Mouse (Mus musculus) forebrain, embryonic 12.5 days (tissue): ENCODE measurements around the gene Cog1. TPM values are rescaled to one million over a fixed set of nuclear protein-coding genes. Genes with fewer than 3 reads are reported as not detected.

Source experiments
- ATAC-seq: fragments of 200-750 bp; cut with Nextera tagmentation; 2 replicates; pipeline ENCODE4 v1.8.0; 2017; ENCODE audit warnings: moderate TSS enrichment; ENCODE audit not compliant: low FRiP score
- H3K27ac ChIP-seq: fragments of 300-500 bp; sonication (generic); 2 replicates; pipeline ENCODE4 v1.5.1; 2016; ENCODE audit warnings: mild to moderate bottlenecking
- H3K27me3 ChIP-seq: fragments of 300-500 bp; sonication (generic); 2 replicates; pipeline ENCODE4 v1.6.1; 2016; ENCODE audit warnings: mild to moderate bottlenecking
- H3K36me3 ChIP-seq: fragments of 300-500 bp; sonication (generic); replicated peaks from 2 replicates; pipeline ENCODE4 v1.6.1; 2016; ENCODE audit warnings: mild to moderate bottlenecking
- H3K4me1 ChIP-seq: fragments of 300-500 bp; sonication (generic); 2 replicates; pipeline ENCODE4 v1.6.1; 2016
- H3K4me2 ChIP-seq: fragments of 300-500 bp; sonication (generic); 2 replicates; pipeline ENCODE4 v1.6.1; 2016; ENCODE audit warnings: mild to moderate bottlenecking, moderate library complexity
- H3K4me3 ChIP-seq: fragments of 300-500 bp; sonication (generic); replicated peaks from 2 replicates; pipeline ENCODE4 v1.5.1; 2016; ENCODE audit warnings: mild to moderate bottlenecking
- H3K9ac ChIP-seq: fragments of 300-500 bp; sonication (generic); 2 replicates; pipeline ENCODE4 v1.6.1; 2016; ENCODE audit warnings: mild to moderate bottlenecking
- H3K9me3 ChIP-seq: fragments of 300-500 bp; sonication (generic); 2 replicates; pipeline ENCODE4 v1.6.1; 2016
- WGBS: fragments of 180-500 bp; shearing (Covaris S2); methylation state at CpG from one replicate; pipeline ENCODE4 v1.1.7; 2016; 5-methylcytosine and 5-hydroxymethylcytosine counted together
- polyA plus RNA-seq: library from polyadenylated mRNA; unstranded; fragments of >200 nt; fragmentation: Nextera tagmentation; extraction: Ambion mirVana; gene quantifications from 2 replicates; pipeline ENCODE4 v1.2.1, GENCODE M21; 2016

Cog1 gene
- 35.3 and 38.3 TPM in 2 replicates for polyA plus RNA-seq

DNA sequence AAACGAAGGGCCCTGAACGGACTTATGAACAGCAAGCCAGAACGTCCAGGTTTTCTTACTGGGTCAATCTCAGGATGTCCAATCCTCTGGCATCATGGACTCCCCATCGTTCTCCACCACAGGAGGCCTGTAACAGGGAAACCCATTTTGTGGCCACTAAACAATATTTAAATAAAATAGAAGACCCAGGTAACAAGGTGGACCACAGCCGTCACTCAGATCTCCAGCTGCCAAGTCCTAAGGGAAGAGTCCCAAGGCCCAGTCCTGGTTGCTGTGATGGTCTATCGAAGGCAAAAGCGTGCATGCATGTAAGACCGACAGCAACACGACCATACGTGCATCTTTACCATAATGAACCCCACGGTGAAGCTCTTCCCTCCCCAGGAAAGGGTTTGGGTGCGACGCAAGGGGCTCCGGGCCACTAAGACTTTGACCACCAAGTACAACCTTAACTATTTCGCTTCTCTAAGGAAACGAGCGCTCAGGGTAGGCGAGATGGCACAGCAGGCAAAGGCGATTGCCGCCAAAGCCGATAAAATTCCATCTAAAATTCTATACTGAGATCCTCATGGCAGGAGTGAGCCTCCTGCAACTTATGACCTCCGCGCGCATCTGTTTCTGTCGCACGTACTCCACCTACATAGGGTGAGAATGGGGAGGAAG lies at the start of gene Cog1:
Gene Cog1 (plus strand): TSS at position 480 of the 663 bp plus-strand sequence.
- Histone ChIP-seq H3K9me3 (no peaks in the 10 kb centered on the region), H3K27me3 (peaks cover 8% of the 10 kb centered on the region; the same call in 1 of the 2 replicates), H3K27ac (peak within 1 kb of the TSS; percentile 91), H3K4me3 (peak within 1 kb of the TSS; percentile 80), H3K4me2 (peak within 1 kb of the TSS; percentile 73), H3K36me3 (peaks cover 22% of the 10 kb centered on the region), H3K4me1 (peaks cover 29% of the 10 kb centered on the region), H3K9ac (peak within 1 kb of the TSS; percentile 89)
- ATAC-seq: no peak
- 43% methylated on average over 26 of the region's 26 CpGs for WGBS

DNA sequence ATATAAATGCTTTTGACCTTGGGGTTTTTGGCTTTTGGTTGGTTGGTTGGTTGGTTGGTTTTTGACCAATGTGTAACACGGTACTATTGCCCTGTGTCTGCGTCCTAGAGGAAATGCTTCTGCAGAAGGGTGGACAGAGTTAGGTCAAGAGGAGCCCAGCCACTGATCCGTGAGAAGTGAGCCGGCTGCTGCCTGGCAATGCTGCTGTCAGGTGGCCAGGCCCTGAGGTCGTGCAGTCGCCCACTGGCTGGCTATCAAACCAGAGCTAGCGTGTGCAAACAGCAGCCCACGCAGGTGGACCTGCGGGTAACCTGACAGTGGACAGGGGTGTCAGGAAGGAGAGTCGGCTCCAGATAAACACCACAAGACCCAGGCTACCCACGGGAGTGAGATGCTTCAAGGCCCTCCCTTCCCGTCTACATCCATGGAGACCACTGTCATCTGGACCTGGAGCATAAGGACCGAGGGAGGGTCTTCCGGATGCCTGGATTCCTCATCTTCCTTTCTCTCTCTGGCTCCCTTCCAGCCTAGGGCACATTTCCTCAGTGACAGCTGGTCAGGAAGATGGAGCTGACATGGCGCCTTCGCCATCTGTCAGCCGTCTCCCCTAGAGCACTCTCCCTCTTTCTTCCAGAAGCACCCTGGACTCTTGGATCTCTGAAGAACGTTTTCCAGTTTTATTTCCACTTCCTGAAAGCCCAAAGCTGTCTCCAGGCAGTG lies 48.3 kb upstream of the Cog1 start:
- Histone ChIP-seq H3K9me3 (no peaks in the 10 kb centered on the region), H3K27ac (peak overlapping the region; percentile 82), H3K9ac (no peak overlapping the region), H3K4me3 (no peak overlapping the region), H3K4me1 (peaks cover 28% of the 10 kb centered on the region), H3K4me2 (no peak overlapping the region), H3K27me3 (no peaks in the 10 kb centered on the region), H3K36me3 (no peaks in the 10 kb centered on the region)
- ATAC-seq: peak; percentile 20; the same call in 1 of the 2 replicates
- WGBS: 82% methylated on average over 18 of the region's 18 CpGs

DNA sequence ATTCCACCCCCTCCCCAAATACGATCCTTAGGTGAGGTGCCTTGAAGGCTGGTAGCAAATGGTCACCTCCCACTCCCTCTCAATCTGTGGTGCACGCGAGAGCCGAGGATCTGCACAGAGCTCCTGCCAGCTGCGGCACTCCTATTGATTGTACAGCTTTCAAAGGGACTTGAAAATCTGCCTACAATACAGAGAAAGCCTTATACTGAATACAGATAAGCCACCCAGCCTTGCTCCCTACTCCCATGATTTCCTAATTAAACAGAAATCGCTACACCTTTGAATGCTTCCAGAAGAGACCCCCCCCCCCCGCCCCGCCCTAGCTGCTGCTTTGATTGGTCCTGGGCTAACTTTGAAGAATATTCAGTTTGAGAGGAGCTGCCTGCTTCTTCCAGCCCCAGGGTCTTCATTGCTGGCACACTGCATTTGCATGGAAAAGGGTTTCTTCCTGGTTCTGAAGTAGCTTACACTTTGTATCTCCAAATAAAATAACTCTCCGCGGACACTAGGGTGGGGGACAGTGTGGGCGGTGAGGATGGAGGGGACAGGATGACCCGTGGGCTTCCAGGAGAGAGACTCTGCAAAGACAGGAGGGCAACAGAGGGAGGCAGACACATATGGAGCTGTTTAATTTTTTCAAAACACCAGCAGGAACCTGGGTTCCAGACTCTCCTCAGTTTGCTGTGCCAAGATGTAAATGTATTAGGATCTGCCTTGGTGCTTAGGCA lies 47.2 kb upstream of the Cog1 start:
- H3K27ac ChIP-seq: peak overlapping the region; percentile 82
- H3K36me3 ChIP-seq: no peaks in the 10 kb centered on the region
- no peak overlapping the region for H3K4me3 ChIP-seq
- H3K4me1 ChIP-seq: peaks cover 28% of the 10 kb centered on the region
- WGBS: 27% methylated on average over 12 of the region's 12 CpGs
- no peak overlapping the region for H3K9ac ChIP-seq
- H3K9me3 ChIP-seq: no peaks in the 10 kb centered on the region
- H3K4me2 ChIP-seq: peak overlapping the region; percentile 30
- H3K27me3 ChIP-seq: no peaks in the 10 kb centered on the region
- peak; percentile 81 for ATAC-seq

DNA sequence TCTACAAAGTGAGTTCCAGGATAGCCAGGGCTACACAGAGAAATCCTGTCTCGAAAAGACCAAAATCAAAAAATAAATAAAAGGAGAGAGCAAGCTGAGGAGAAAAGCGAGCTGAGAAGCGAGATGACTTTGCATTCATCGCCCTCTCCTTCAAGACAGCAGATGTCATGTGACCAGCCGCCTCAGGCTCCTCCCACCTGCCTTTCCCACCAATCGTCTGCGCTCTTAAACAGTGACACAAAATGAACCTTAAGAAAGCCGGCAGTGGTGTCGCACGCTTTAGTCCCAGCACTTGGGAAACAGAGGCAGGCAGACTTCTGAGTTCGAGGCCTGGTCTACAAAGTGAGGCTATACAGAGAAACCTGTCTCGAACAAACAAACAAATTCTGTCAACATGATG lies 41.4 kb upstream of the Cog1 start:
- 96% methylated on average over 12 of the region's 12 CpGs for WGBS

DNA sequence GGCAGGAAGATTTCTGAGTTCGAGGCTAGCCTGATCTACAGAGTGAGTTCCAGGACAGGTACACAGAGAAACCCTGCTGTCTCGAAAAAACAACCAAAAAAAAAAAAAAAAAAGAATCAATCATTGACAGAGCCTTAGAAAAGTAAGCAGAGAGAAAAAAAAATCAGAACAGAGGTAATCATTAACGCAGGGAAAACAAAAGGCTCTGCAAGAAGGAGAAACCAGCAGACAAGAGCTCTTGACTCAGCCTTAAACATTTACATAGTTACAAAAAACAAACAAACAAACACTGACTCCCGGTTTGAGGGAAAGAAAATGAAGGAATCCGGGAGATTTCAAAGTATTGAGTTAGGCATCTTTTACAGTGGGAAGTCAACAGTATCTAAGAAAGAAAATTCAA lies 39.4 kb upstream of the Cog1 start:
- Histone ChIP-seq H3K4me1 (peaks cover 10% of the 10 kb centered on the region), H3K9me3 (no peaks in the 10 kb centered on the region), H3K4me2 (no peak overlapping the region), H3K36me3 (no peaks in the 10 kb centered on the region), H3K27ac (no peak overlapping the region), H3K4me3 (no peak overlapping the region), H3K27me3 (peaks cover 6% of the 10 kb centered on the region; the same call in 1 of the 2 replicates), H3K9ac (no peak overlapping the region)
- no peak for ATAC-seq
- 89% methylated on average over 5 of the region's 5 CpGs for WGBS

More for the DNA sequence above, 41.4 kb upstream of the Cog1 start:
- Histone ChIP-seq H3K9me3 (no peaks in the 10 kb centered on the region), H3K27ac (no peak overlapping the region), H3K4me1 (peaks cover 18% of the 10 kb centered on the region), H3K4me2 (no peak overlapping the region), H3K9ac (no peak overlapping the region), H3K36me3 (no peaks in the 10 kb centered on the region), H3K4me3 (no peak overlapping the region), H3K27me3 (no peaks in the 10 kb centered on the region)
- no peak for ATAC-seq

- Histone ChIP-seq H3K27ac (no peak overlapping the region), H3K9ac (no peak overlapping the region), H3K9me3 (no peaks in the 10 kb centered on the region), H3K27me3 (peaks cover 6% of the 10 kb centered on the region; the same call in 1 of the 2 replicates), H3K4me1 (peaks cover 10% of the 10 kb centered on the region), H3K36me3 (no peaks in the 10 kb centered on the region), H3K4me2 (no peak overlapping the region), H3K4me3 (no peak overlapping the region)
- ATAC-seq: no peak
- 88% methylated on average over 5 of the region's 5 CpGs for whole genome bisulfite sequencing
Observed at GRCm38 (mm10) chr11:113610266-113610665, 38.7 kb upstream of the Cog1 start.

DNA sequence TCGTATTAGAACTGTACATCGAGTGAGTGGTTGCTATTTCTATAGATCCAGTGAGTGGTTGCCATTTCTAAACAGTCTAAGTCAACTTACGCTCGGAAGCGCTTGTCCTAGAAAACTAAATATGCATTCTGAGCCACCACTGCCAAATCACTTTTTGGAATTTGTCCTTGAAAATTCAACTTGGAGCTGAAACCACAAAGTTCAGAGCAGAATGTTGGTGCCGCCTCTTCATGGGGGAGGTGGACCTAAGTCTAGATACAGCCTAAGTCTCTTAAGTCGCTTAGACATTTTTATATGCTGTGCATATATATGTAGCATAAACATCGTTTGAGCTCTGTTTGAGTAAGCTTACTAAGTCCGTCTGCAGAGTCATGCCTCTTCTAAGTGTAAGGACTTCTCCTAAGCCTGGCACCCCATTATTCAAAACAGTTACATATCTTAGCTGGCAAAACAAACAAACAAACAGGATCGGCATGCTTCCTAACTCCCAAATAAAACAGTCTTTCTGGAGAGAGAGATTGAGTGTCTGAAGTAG lies 37.8 kb upstream of the Cog1 start:
- H3K27ac ChIP-seq: peak overlapping the region; percentile 83
- no peaks in the 10 kb centered on the region for H3K9me3 ChIP-seq
- H3K36me3 ChIP-seq: no peaks in the 10 kb centered on the region
- H3K4me3 ChIP-seq: no peak overlapping the region
- ATAC-seq: no peak
- 91% methylated on average over 10 of the region's 10 CpGs for WGBS
- H3K4me2 ChIP-seq: no peak overlapping the region
- H3K27me3 ChIP-seq: peaks cover 6% of the 10 kb centered on the region; the same call in 1 of the 2 replicates
- peaks cover 10% of the 10 kb centered on the region for H3K4me1 ChIP-seq
- H3K9ac ChIP-seq: 0 out of 2 replicates have a peak overlapping the region, but pooled peaks have one; percentile 21

DNA sequence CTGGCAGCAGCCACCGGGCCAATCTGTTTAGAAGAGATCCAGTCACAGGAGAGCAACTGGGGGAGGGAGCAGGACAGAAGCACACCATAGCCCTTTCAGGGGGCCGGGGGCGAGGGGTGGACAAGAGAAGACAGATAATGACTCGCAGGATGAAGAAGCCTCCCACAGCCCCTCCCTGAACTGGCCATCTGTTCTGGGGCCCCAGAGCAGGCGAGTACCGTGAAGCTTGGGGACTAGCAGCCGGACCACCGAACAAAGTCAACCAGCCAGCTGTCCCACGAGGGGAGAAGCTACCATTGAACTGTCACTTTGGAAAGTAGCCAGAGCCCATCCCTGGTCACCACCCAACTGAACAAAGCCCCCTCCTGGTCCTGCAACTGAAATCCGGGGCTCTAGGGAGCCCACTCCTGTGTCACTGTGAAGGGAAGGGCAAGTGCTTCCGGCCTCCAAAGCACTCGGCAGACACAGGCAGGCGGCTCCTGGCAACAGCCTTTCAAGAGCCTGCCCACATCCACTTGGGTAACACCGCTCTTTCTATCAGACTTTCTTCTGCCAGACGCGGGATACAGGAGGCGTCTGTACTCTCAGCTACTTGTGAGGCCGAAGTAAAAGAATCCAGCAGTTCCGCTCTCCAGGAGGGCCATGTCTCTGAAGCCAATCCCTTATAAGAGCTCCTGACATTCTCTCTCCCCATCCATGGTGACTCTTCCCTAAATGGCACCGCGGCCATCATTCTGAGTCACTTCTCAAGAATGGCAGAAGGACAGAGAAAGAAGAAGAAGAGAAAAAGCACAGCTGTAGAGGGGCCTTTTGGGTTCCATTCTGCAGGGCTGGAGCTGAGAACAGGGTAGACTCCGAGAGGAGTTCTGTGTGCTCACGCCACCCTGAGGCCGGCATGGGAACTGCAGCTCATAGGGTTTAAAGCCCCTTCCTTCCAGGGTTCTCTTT lies 37.0 kb upstream of the Cog1 start:
- Histone ChIP-seq H3K9me3 (no peaks in the 10 kb centered on the region), H3K4me1 (peaks cover 10% of the 10 kb centered on the region), H3K9ac (peak overlapping the region; percentile 21; the same call in 1 of the 2 replicates), H3K4me2 (peak overlapping the region; percentile 6; the same call in 1 of the 2 replicates), H3K36me3 (no peaks in the 10 kb centered on the region), H3K4me3 (no peak overlapping the region), H3K27ac (peak overlapping the region; percentile 83), H3K27me3 (peaks cover 6% of the 10 kb centered on the region; the same call in 1 of the 2 replicates)
- peak; percentile 77; the same call in 1 of the 2 replicates for ATAC-seq
- 29% methylated on average over 24 of the region's 24 CpGs for WGBS

DNA sequence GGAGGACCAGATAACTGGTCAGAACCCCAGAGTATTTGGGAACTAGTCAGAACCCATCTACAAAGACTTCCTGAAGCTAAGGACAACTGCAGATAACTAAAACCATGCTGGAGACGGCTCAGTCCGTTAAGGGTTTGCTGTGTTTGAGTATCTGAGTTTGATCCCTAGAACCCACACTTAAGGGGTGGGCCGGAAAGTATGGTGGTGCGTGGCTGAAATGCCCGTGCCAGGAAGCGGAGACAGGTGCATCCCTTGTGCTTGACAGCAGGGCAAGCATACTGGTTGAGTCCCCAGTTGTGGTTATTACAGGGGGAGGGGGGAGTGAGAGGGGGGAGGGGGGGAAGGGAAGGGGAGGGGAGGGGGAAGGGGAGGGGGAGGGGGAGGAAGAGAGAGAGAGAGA lies 34.5 kb upstream of the Cog1 start:
- H3K4me1 ChIP-seq: peaks cover 28% of the 10 kb centered on the region
- no peak overlapping the region for H3K4me2 ChIP-seq
- no peak for ATAC-seq
- H3K27me3 ChIP-seq: peaks cover 29% of the 10 kb centered on the region
- no peaks in the 10 kb centered on the region for H3K9me3 ChIP-seq
- no peak overlapping the region for H3K9ac ChIP-seq
- no peak overlapping the region for H3K27ac ChIP-seq
- no peak overlapping the region for H3K4me3 ChIP-seq
- no peaks in the 10 kb centered on the region for H3K36me3 ChIP-seq
- 86% methylated on average over 6 of the region's 6 CpGs for WGBS

GRCm38 (mm10) chr11:113617132-113617911 lies 31.6 kb upstream of the Cog1 start:
- no peak overlapping the region for H3K4me2 ChIP-seq

More at GRCm38 (mm10) chr11:113617132-113617911, 31.6 kb upstream of the Cog1 start:
- WGBS: 41% methylated on average over 14 of the region's 14 CpGs
- no peak overlapping the region for H3K4me3 ChIP-seq
- H3K36me3 ChIP-seq: no peaks in the 10 kb centered on the region
- ATAC-seq: no peak
- H3K27me3 ChIP-seq: peaks cover 56% of the 10 kb centered on the region
- H3K4me1 ChIP-seq: peaks cover 36% of the 10 kb centered on the region
- H3K9me3 ChIP-seq: no peaks in the 10 kb centered on the region
- no peak overlapping the region for H3K27ac ChIP-seq
- H3K9ac ChIP-seq: no peak overlapping the region
